Mouse (Mus musculus) kidney, postnatal 0 days (tissue): ENCODE results near the gene Spred3. TPM values are rescaled to one million over a fixed set of nuclear protein-coding genes. Genes with fewer than 3 reads are reported as not detected.

Experiments
- ATAC-seq: fragments of 200-750 bp; cut with Nextera tagmentation; replicated peaks from 2 replicates; pipeline ENCODE4 v1.8.0; 2017; ENCODE audit warnings: low read depth, moderate number of reproducible peaks, moderate TSS enrichment, moderate library complexity; ENCODE audit not compliant: low FRiP score
- DNase-seq: peaks from one replicate; pipeline ENCODE4 v3.0.0-alpha.2; 2016; ENCODE audit warnings: low spot score
- H3K27ac ChIP-seq: fragments of 300-500 bp; sonication (generic); 2 replicates; pipeline ENCODE4 v1.5.1; 2014; ENCODE audit warnings: mild to moderate bottlenecking
- H3K27me3 ChIP-seq: fragments of 300-500 bp; sonication (generic); 2 replicates; pipeline ENCODE4 v1.6.1; 2014; ENCODE audit warnings: low read length, mixed read lengths; ENCODE audit not compliant: insufficient read depth
- H3K36me3 ChIP-seq: fragments of 300-500 bp; sonication (generic); 2 replicates; pipeline ENCODE4 v1.6.1; 2014; ENCODE audit warnings: low read length, mixed read lengths; ENCODE audit not compliant: insufficient read depth
- H3K4me1 ChIP-seq: fragments of 300-500 bp; sonication (generic); replicated peaks from 2 replicates; pipeline ENCODE4 v1.6.1; 2014; ENCODE audit warnings: antibody characterized with exemption, low read length, mixed read lengths; ENCODE audit not compliant: insufficient read depth
- H3K4me2 ChIP-seq: fragments of 300-500 bp; sonication (generic); 2 replicates; pipeline ENCODE4 v1.6.1; 2014; ENCODE audit warnings: mild to moderate bottlenecking, low read length, moderate library complexity, mixed read lengths
- H3K4me3 ChIP-seq: fragments of 300-500 bp; sonication (generic); replicated peaks from 2 replicates; pipeline ENCODE4 v1.5.1; 2014; ENCODE audit warnings: low read depth, low read length
- H3K9ac ChIP-seq: fragments of 300-500 bp; sonication (generic); 2 replicates; pipeline ENCODE4 v1.6.1; 2014; ENCODE audit warnings: low read depth, low read length
- H3K9me3 ChIP-seq: fragments of 300-500 bp; sonication (generic); replicated peaks from 2 replicates; pipeline ENCODE4 v1.6.1; 2016; ENCODE audit warnings: low read length, inconsistent platforms, mixed read lengths
- CTCF ChIP-seq: IDR thresholded peaks from 2 replicates; pipeline ENCODE4 v1.5.1; 2016; ENCODE audit warnings: antibody characterized with exemption, low read depth, mild to moderate bottlenecking, moderate library complexity
- WGBS: fragments of 180-500 bp; shearing (Covaris S2); extraction: QIAGEN DNeasy Blood & Tissue Kit; methylation state at CpG from one replicate; pipeline ENCODE4 v1.1.7; 2014; 5-methylcytosine and 5-hydroxymethylcytosine counted together
- polyA plus RNA-seq: library from polyadenylated mRNA; unstranded; fragments of >200 nt; fragmentation: Nextera tagmentation; extraction: Ambion mirVana; gene quantifications from 2 replicates; pipeline ENCODE4 v1.2.1, GENCODE M21; 2015

Gene Spred3
- polyA plus RNA-seq, 1 experiment from 2014 or later = 1.6 TPM

DNA sequence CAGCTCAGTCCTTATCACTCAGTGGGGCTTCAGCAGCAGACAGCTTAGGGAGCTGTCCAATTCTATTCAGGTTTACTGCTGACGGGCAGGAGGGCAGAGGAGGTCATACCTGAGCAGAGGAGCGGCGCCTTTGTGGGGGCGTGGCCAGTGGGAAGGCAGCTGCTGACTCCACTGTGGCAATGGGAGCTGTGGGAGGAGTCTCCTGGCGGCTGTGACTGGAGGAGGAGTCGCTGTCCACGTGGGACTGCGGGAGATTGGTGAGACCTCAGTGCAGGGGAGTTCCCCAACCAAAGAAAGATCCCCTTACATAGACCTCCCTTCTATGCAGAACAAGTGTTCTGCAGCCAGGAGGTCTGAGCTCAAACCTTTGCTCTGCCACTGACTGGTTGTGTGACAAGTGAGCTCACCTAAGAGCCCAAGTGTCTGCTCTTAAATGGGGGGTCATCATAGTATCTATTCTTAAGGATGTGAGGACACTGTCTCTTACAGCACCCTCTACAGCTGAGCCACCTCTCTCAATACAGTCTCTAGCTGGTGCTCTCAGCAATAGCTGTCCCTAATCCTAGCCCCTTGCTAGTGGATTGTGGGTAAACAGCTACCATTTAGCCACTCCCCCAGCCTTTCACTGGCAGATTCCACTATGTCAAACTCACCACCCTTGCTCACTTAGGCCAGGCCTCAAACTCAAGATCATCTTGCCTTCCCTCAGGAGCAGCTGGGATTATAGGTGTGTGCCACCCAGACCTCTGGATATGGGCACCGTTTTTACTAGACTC, 7.3 kb downstream of the Spred3 start:
- ATAC-seq (peak; percentile 75), DNase-seq (peak; percentile 59)
- no peaks in the 10 kb centered on the region for H3K4me1 ChIP-seq
- H3K4me3 ChIP-seq = no peak overlapping the region
- WGBS = 17% methylated on average over 9 of the region's 9 CpGs
- no peak overlapping the region for H3K9ac ChIP-seq
- H3K27ac ChIP-seq = no peak overlapping the region
- no peaks in the 10 kb centered on the region for H3K9me3 ChIP-seq
- 0 out of 2 replicates have a peak, but pooled peaks cover 5% of the 10 kb centered on the region for H3K36me3 ChIP-seq
- H3K27me3 ChIP-seq = peaks cover 5% of the 10 kb centered on the region; the same call in 1 of the 2 replicates
- no peak for TF ChIP-seq CTCF
- H3K4me2 ChIP-seq = no peak overlapping the region

DNA sequence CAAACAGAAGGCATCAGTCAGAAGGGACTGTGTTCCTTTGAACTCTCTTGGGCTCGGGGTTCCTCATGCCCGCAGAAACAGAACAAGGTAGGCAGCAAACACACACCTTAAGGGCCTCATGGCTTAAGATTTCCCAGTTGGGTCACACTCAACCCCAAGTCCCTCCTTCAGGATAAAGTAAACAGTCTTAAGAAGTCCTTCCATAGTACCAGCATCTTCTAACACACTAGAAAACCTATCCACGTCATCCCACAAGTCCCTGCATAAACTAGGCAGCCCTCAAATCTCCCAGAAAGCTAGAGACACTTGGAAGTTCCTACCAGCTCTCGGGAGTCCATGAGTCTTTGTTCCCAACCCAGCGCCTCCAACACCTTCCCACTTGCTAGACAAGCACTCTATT, 7.9 kb downstream of the Spred3 start:
- H3K27me3 ChIP-seq = peaks cover 5% of the 10 kb centered on the region; the same call in 1 of the 2 replicates
- WGBS = 73% methylated on average over 5 of the region's 5 CpGs
- no peak overlapping the region for H3K27ac ChIP-seq
- TF ChIP-seq CTCF = no peak
- H3K4me2 ChIP-seq = no peak overlapping the region
- H3K9ac ChIP-seq = no peak overlapping the region
- no peaks in the 10 kb centered on the region for H3K9me3 ChIP-seq
- 0 out of 2 replicates have a peak, but pooled peaks cover 5% of the 10 kb centered on the region for H3K36me3 ChIP-seq
- DNase-seq = no peak
- no peak overlapping the region for H3K4me3 ChIP-seq
- no peaks in the 10 kb centered on the region for H3K4me1 ChIP-seq
- no peak for ATAC-seq

DNA sequence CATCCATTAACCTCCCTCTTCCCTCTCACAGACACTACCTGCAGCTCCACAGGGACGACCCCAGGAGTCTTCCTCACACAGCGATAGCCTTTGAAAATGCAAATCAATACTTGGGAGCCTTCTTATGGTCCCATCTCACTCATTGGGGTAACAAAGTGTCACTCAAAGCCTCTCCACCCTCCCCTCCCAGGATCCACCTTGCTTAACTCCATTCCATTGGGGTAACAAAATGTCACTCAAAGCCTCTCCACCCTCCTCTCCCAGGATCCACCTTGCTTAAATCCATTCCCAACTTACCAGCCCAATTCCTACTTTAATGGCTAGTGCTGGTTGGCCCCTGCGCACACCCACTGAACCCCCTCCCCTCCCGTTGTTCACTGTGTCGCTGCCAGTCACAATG, 11.9 kb downstream of the Spred3 start:
- H3K27ac ChIP-seq = no peak overlapping the region
- WGBS = 4% methylated on average over 5 of the region's 5 CpGs
- DNase-seq (no peak), ATAC-seq (no peak)
- 0 out of 2 replicates have a peak overlapping the region, but pooled peaks have one; percentile 28 for H3K9ac ChIP-seq
- no peak overlapping the region for H3K4me3 ChIP-seq
- peaks cover 5% of the 10 kb centered on the region; the same call in 1 of the 2 replicates for H3K27me3 ChIP-seq
- H3K4me1 ChIP-seq = 0 out of 2 replicates have a peak, but pooled peaks cover 3% of the 10 kb centered on the region
- no peaks in the 10 kb centered on the region for H3K9me3 ChIP-seq
- H3K4me2 ChIP-seq = no peak overlapping the region
- 0 out of 2 replicates have a peak, but pooled peaks cover 5% of the 10 kb centered on the region for H3K36me3 ChIP-seq
- no peak for TF ChIP-seq CTCF

DNA sequence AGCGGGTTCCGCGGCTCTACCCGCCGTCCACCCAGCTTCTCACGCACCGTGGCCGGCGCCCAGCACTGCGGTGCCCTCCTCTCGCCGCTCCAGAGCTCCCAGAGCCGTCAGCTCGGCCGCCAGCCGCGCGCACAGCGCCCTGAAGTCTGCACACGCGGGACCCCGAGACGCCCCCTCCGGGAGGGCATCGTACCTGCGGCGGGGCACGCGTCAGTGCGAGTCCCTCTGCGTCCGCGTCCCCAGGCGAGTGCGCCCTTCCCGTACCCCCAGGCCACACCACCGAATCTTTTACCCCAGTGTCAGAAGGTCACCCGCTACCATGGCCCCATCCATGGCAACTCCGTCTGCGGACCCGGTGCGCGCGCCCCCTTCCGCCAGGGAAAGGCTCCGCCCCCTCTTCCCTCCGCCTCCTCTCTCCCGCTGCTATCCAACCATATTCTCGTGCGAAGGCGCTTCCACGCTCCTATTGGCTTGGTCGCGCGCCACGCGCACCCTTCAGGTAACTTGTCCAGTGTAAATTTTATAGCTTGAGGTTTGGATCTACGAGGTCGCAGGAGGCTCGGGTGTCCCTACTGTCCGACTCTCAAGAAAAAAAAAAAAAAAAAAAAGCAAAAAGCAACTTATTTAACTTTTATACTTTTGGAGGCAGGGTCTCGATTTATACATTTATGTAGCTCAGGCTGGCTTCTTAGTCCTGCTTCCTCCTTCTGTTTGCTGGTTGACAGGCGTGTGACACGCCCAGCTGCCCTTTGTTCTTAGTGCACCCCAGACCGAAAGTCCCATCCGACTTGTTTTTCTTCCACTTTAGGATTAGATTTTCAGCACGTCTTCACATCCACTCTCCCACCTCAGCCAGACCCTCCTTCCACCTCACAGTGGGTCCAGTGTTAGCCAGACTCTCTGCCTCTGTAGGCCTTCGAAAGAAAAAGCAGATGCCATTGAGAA, 14.1 kb downstream of the Spred3 start, which contains the start of gene Fam98c:
Gene Fam98c, minus strand, starts transcription at position 397 of the 945 bp plus-strand sequence.
- H3K27me3 ChIP-seq = peaks cover 5% of the 10 kb centered on the region; the same call in 1 of the 2 replicates
- H3K9ac ChIP-seq = peak within 1 kb of the TSS; percentile 82
- H3K4me3 ChIP-seq = peak within 1 kb of the TSS; percentile 86
- H3K36me3 ChIP-seq = 0 out of 2 replicates have a peak, but pooled peaks cover under 1% of the 10 kb centered on the region
- peak; percentile 54; the same call in 1 of the 2 replicates for TF ChIP-seq CTCF
- peak within 1 kb of the TSS; percentile 98 for H3K4me2 ChIP-seq
- H3K9me3 ChIP-seq = no peaks in the 10 kb centered on the region
- peak; percentile 93 for DNase-seq
- H3K4me1 ChIP-seq = 0 out of 2 replicates have a peak, but pooled peaks cover 3% of the 10 kb centered on the region
- peak; percentile 65 for ATAC-seq
- WGBS = 3% methylated on average over 61 of the region's 68 CpGs
- peak within 1 kb of the TSS; percentile 90 for H3K27ac ChIP-seq

GRCm38 (mm10) chr7:29155196-29155837, 14.9 kb downstream of the Spred3 start:
- DNase-seq (peak; percentile 90), ATAC-seq (peak; percentile 86)
- Histone ChIP-seq H3K9me3 (no peaks in the 10 kb centered on the region), H3K4me3 (peak overlapping the region; percentile 86), H3K9ac (peak overlapping the region; percentile 82), H3K27ac (peak overlapping the region; percentile 90), H3K4me2 (peak overlapping the region; percentile 98), H3K4me1 (0 out of 2 replicates have a peak, but pooled peaks cover 3% of the 10 kb centered on the region), H3K36me3 (no peaks in the 10 kb centered on the region), H3K27me3 (peaks cover 5% of the 10 kb centered on the region; the same call in 1 of the 2 replicates)
- WGBS = 8% methylated on average over 37 of the region's 37 CpGs
- TF ChIP-seq CTCF = peak; percentile 52
